Mouse (Mus musculus): ENCODE results near the gene Abcd1.

Abcd1 gene

GRCm38 (mm10) chrX:73744774-73745481, 28.5 kb downstream of the Abcd1 start:
- DNase-seq: no peak

GRCm38 (mm10) chrX:73748977-73749376, 32.6 kb downstream of the Abcd1 start:
- DNase-seq: peak; percentile 24

GRCm38 (mm10) chrX:73756334-73757140, 40.1 kb downstream of the Abcd1 start, which contains the start of gene Plxnb3:
Gene Plxnb3 (plus strand): TSS chrX:73757090.
- DNase-seq: no peak

GRCm38 (mm10) chrX:73758611-73759290, 42.4 kb downstream of the Abcd1 start:
- no peak for DNase-seq

GRCm38 (mm10) chrX:73765311-73765710, 48.9 kb downstream of the Abcd1 start:
- DNase-seq: peak; percentile 83

- no peak for DNase-seq
These were observed 50.9 kb downstream of the Abcd1 start for GRCm38 (mm10) chrX:73767267-73767666.

DNA sequence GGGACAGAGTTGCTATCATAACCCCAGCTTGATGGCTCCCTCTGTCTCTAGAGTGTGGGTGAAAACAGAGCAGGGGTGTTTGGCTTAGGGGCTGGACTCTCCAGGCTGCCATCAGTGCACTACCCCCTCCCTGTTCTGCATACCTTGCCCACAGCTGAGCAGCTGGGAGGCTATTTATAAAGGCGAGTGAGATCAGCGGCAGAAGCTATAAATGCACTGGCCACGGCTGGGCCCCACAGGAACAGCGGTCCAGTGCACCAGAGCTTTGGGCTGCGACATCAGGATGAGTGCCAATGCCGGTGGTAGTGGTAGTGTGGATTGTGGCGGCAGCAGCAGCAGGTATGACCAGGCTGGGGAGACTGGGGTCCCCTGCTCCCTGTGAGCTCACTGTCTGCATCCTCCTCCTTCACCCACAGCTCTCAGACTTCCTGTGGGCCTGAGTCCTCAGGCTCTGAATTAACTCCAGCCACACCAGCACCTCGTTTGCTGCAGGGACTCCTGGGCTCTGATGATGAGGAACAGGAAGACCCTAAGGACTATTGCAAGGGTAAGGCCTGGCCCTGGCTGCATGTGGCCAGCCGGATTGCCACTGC, 57.9 kb downstream of the Abcd1 start, which contains the start of gene Srpk3:
Gene Srpk3 (plus strand): TSS at position 238 of the 593 bp plus-strand sequence.
- no peak for DNase-seq

DNA sequence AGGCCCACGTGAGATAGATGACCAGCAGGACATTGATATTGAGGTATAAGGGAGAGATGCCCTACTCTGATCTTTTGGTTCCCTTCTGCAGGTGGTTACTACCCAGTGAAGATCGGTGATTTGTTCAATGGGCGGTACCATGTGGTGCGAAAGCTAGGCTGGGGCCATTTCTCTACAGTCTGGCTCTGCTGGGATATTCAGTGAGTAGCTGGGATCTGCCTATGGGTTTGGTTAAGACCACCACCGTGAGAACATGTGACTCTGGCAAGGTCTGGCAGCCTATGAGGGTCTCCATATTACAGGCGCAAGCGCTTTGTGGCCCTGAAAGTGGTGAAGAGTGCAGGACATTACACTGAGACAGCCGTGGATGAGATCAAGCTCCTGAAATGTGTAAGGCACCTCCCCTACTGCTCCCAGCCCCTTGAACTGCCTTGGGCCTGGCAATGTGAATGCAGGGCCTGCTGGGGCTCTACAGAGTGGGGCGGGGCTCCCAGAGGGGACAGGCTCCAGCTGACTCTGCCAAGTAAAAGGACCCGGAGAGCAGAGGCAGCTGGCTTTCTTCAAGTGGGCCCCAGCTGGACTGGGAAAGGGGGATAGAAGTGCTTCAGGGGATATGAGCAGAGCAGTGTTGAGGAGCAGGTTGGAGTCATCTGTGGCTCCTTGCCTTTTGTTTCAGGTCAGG, 58.5 kb downstream of the Abcd1 start:
- DNase-seq: peak; percentile 27

- no peak for DNase-seq
These were observed 65.8 kb downstream of the Abcd1 start for GRCm38 (mm10) chrX:73782227-73782626.

- DNase-seq: no peak
These were observed 69.3 kb downstream of the Abcd1 start for GRCm38 (mm10) chrX:73785666-73786065.

GRCm38 (mm10) chrX:73786364-73787224, 70.2 kb downstream of the Abcd1 start, which contains the start of the genes Idh3g and Ssr4:
Gene Idh3g (minus strand): TSS chrX:73786897.
Gene Ssr4 (plus strand): TSS chrX:73787028.
- DNase-seq: peak; percentile 96

DNA sequence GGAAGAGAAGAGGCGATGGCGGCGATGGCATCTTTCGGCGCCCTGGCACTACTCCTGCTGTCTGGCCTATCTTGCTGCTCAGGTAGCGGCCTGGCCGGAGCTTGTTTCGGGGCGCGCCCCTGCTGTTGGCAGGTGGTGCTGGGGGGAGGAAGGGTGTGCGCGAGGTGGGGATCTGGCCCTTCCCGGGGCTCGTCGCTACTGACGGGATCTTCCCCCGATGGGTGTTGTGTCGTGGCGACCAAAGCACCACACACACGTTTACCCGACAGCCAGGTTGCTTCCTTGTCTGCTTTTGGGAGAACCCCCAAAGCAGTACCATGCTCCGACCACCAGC, 70.8 kb downstream of the Abcd1 start:
- no peak for DNase-seq
